Mouse (Mus musculus) bone marrow macrophage, adult 2 months (primary cell): ENCODE data around the gene Fgf4.

Experiments
- CTCF ChIP-seq: IDR thresholded peaks from 2 replicates; pipeline ENCODE4 v1.5.1; 2012; ENCODE audit warnings: low read depth, mild to moderate bottlenecking, low read length, moderate library complexity
- POLR2A ChIP-seq: IDR thresholded peaks from 2 replicates; pipeline ENCODE4 v1.6.1; 2012; ENCODE audit warnings: mild to moderate bottlenecking, low read depth, low read length, borderline replicate concordance

- TF ChIP-seq CTCF (no peak), POLR2A (no peak)
Observed at GRCm38 (mm10) chr7:144862126-144862525, 15.0 kb downstream of the Fgf4 start.
